Mouse (Mus musculus) midbrain, embryonic 15.5 days (tissue): ENCODE measurements around the gene Ryr3. TPM values are rescaled to one million over a fixed set of nuclear protein-coding genes. Genes with fewer than 3 reads are reported as not detected.
"Not testable (repeated sequence)": the region's sequence is repeated elsewhere in the genome, so short reads cannot be mapped to it uniquely, and the experiment has no call there.

Experiments used
- ATAC-seq: fragments of 200-750 bp; cut with Nextera tagmentation; replicated peaks from 2 replicates; pipeline ENCODE4 v1.8.0; 2017; ENCODE audit warnings: moderate TSS enrichment
- H3K27ac ChIP-seq: fragments of 300-500 bp; sonication (generic); 2 replicates; pipeline ENCODE4 v1.5.1; 2015; ENCODE audit warnings: mild to moderate bottlenecking, inconsistent platforms
- H3K27me3 ChIP-seq: fragments of 300-500 bp; sonication (generic); replicated peaks from 2 replicates; pipeline ENCODE4 v1.6.1; 2015; ENCODE audit warnings: inconsistent platforms
- H3K36me3 ChIP-seq: fragments of 300-500 bp; sonication (generic); replicated peaks from 2 replicates; pipeline ENCODE4 v1.6.1; 2015; ENCODE audit warnings: inconsistent platforms
- H3K4me1 ChIP-seq: fragments of 300-500 bp; sonication (generic); 2 replicates; pipeline ENCODE4 v1.6.1; 2015; ENCODE audit warnings: inconsistent platforms
- H3K4me2 ChIP-seq: fragments of 300-500 bp; sonication (generic); 2 replicates; pipeline ENCODE4 v1.6.1; 2015; ENCODE audit warnings: inconsistent platforms, mild to moderate bottlenecking, moderate library complexity
- H3K4me3 ChIP-seq: fragments of 300-500 bp; sonication (generic); 2 replicates; pipeline ENCODE4 v1.5.1; 2015; ENCODE audit warnings: mild to moderate bottlenecking, inconsistent platforms
- H3K9ac ChIP-seq: fragments of 300-500 bp; sonication (generic); 2 replicates; pipeline ENCODE4 v1.6.1; 2015; ENCODE audit warnings: mild to moderate bottlenecking, inconsistent platforms
- H3K9me3 ChIP-seq: fragments of 300-500 bp; sonication (generic); 2 replicates; pipeline ENCODE4 v1.6.1; 2016; ENCODE audit warnings: inconsistent platforms
- WGBS: fragments of 180-500 bp; shearing (Covaris S2); methylation state at CpG from one replicate; pipeline ENCODE4 v1.1.7; 2015; ENCODE audit warnings: mixed read lengths; 5-methylcytosine and 5-hydroxymethylcytosine counted together
- polyA plus RNA-seq: library from polyadenylated mRNA; unstranded; fragments of >200 nt; fragmentation: Nextera tagmentation; extraction: Ambion mirVana; gene quantifications from 2 replicates; pipeline ENCODE4 v1.2.1, GENCODE M21; 2015

Gene Ryr3
- polyA plus RNA-seq, 1 experiment from 2014 or later, result 6.0 TPM

DNA sequence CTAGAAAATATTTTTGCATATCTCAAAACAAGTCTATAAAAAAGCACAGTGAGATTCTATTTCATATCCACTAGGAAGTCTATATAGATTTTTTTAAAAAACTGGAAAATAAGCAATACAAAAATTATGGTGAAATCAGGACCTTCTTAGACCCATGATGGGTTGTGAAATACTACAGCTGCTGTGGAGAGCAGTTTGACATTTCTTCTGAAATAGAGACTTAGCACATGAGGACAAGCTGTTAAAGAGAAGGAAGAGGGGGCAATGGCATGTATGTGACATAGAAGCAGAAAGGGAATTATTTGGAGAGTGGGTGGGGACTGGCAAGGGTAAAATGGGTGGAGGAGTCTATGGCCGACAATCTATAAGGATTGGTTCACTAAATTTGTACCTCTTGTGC lies 124.1 kb downstream of the Ryr3 start:
- ATAC-seq, result no peak
- Histone ChIP-seq H3K36me3 (no peaks in the 10 kb centered on the region), H3K9ac (no peak overlapping the region), H3K9me3 (no peaks in the 10 kb centered on the region), H3K4me1 (no peaks in the 10 kb centered on the region), H3K4me2 (no peak overlapping the region), H3K27ac (no peak overlapping the region), H3K4me3 (no peak overlapping the region), H3K27me3 (no peaks in the 10 kb centered on the region)
- WGBS, result 94% methylated on average over 1 of the region's 1 CpGs

DNA sequence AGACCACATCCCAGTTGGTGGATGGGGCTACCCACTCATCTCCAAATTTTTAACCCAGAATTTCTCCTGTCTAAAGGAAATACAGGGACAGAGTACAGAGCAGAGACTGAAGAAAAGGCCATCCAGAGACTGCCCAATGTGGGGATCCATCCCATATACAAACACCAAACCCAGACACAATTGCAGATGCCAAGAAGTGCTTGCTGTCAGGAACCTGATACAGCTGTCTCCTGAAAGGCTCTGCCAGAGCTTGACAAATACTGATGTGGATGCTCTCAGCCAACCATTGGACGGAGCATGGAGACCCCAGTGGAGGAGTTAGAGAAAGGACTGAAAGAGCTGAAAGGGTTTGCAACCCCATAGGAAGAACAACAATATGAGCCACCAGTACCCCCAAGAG lies 125.6 kb downstream of the Ryr3 start:
- H3K4me1 ChIP-seq, ATAC-seq, H3K9me3 ChIP-seq, H3K27me3 ChIP-seq, H3K36me3 ChIP-seq, H3K9ac ChIP-seq, H3K4me2 ChIP-seq, H3K4me3 ChIP-seq, H3K27ac ChIP-seq: not testable (repeated sequence)
- 96% methylated on average over 1 of the region's 1 CpGs for WGBS

DNA sequence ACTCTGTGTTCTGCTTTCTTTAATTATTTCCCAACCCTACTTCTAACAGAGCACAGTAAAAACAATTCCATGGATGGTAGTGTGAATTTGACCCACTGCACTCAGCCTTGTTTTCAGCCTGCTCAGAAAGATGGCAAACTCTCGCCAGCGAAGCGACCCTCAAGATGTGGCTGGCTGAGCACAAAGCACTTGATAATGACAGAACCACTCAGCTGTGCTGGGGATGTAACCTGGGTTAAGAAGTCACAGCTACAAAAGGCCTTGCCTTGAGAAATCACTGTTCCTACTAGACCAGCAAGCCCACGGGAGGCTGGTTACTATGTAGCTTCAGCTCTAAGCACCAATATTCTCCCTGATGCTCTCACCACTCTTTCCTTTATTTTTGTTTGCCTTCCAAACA lies 140.5 kb downstream of the Ryr3 start:
- WGBS, result 62% methylated on average over 4 of the region's 4 CpGs
- H3K9me3 ChIP-seq, result no peaks in the 10 kb centered on the region
- no peak overlapping the region for H3K4me3 ChIP-seq
- no peak overlapping the region for H3K4me2 ChIP-seq
- no peak for ATAC-seq
- no peak overlapping the region for H3K9ac ChIP-seq
- no peaks in the 10 kb centered on the region for H3K36me3 ChIP-seq
- no peak overlapping the region for H3K27ac ChIP-seq
- H3K4me1 ChIP-seq, result no peaks in the 10 kb centered on the region
- H3K27me3 ChIP-seq, result no peaks in the 10 kb centered on the region

DNA sequence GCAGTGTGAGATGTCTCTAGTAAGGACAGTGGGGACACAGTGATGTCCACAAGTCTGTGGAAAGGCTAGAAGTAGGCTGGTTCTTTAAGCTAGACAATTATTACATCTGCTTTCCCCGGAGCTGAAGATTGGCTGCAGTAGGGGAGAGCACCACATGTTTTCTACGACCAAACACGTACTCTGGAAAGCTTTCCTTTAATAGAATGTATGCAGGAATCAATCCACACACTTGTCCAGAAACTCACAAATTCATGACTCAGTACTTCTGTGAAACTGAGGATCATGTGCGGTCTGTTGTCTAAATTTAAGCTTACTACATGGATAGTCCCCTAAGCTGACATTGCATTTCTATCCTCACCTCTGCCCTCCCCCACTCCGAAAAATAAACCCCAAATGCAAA lies 157.5 kb downstream of the Ryr3 start:
- H3K27me3 ChIP-seq, result no peaks in the 10 kb centered on the region
- H3K9ac ChIP-seq, result no peak overlapping the region
- no peak overlapping the region for H3K27ac ChIP-seq
- WGBS, result 88% methylated on average over 5 of the region's 5 CpGs
- H3K4me2 ChIP-seq, result no peak overlapping the region
- H3K9me3 ChIP-seq, result no peaks in the 10 kb centered on the region
- no peak overlapping the region for H3K4me3 ChIP-seq
- no peak for ATAC-seq
- H3K4me1 ChIP-seq, result no peaks in the 10 kb centered on the region
- no peaks in the 10 kb centered on the region for H3K36me3 ChIP-seq

DNA sequence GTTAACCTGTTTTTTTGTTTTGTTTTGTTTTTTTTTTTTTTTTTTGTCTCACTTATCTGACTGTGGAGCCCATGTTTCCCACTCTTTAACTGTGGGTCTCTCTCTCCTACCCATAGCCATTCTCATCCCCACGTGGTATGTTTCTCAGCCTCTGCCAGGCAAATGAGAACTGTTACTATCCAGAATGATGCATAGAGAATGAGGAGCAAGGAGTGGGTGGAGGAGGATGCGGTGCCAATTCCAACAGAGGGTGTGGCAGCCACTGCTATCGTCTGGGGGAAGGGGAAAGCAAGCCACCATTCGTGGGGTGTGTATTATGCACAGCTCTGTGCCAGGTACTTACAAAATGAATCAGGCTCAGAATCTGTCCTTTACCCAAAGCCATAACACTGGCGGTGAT lies 158.0 kb downstream of the Ryr3 start:
- no peak for ATAC-seq
- Histone ChIP-seq H3K4me2 (no peak overlapping the region), H3K27me3 (no peaks in the 10 kb centered on the region), H3K4me3 (no peak overlapping the region), H3K9me3 (no peaks in the 10 kb centered on the region), H3K4me1 (no peaks in the 10 kb centered on the region), H3K36me3 (no peaks in the 10 kb centered on the region), H3K27ac (no peak overlapping the region), H3K9ac (no peak overlapping the region)
- 79% methylated on average over 5 of the region's 5 CpGs for WGBS

DNA sequence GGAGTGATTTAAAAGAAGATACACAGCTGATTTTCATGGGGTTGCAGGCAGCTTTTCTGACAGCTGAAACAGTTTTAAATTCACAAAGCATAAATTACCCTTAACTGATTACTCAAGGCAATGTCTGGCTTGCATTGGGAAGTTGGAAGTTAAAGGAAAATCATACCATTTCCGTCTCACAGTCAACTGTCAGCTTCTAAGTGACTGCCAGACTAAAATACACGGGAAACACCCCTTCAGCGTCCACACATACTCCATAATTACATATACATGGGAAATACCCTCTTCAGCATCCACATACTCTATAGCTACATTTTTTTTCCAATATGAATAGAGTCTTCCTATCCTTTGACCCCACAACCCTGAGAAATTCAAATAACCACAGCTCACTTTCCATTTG lies 158.8 kb downstream of the Ryr3 start:
- Histone ChIP-seq H3K27me3 (no peaks in the 10 kb centered on the region), H3K9ac (no peak overlapping the region), H3K4me2 (no peak overlapping the region), H3K4me3 (no peak overlapping the region), H3K9me3 (no peaks in the 10 kb centered on the region), H3K4me1 (no peaks in the 10 kb centered on the region), H3K27ac (no peak overlapping the region), H3K36me3 (no peaks in the 10 kb centered on the region)
- ATAC-seq, result no peak
- 76% methylated on average over 3 of the region's 3 CpGs for WGBS

DNA sequence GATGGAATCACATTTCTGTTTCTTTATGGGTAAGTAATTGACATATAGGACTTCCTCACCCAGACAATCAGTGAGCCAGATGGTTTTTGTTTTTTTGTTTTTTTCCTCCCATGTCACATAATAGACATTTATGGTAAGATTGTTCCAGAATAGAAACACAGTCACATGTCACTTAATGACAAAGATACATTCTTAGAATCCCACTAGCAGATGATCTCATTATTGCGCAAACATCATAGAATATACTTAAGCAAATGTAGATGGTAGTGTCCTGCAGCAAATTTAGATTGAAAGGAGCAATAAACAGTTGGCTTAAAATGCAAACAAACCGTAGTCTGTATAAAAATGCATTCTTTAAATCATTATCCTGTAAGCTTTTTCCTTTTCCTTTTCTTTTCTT lies 161.3 kb downstream of the Ryr3 start:
- H3K27ac ChIP-seq, result no peak overlapping the region
- no peaks in the 10 kb centered on the region for H3K27me3 ChIP-seq
- no peaks in the 10 kb centered on the region for H3K36me3 ChIP-seq
- H3K4me1 ChIP-seq, result no peaks in the 10 kb centered on the region
- H3K4me3 ChIP-seq, result no peak overlapping the region
- no peak overlapping the region for H3K9ac ChIP-seq
- H3K9me3 ChIP-seq, result no peaks in the 10 kb centered on the region
- 87% methylated on average over 2 of the region's 2 CpGs for WGBS
- ATAC-seq, result no peak
- no peak overlapping the region for H3K4me2 ChIP-seq

DNA sequence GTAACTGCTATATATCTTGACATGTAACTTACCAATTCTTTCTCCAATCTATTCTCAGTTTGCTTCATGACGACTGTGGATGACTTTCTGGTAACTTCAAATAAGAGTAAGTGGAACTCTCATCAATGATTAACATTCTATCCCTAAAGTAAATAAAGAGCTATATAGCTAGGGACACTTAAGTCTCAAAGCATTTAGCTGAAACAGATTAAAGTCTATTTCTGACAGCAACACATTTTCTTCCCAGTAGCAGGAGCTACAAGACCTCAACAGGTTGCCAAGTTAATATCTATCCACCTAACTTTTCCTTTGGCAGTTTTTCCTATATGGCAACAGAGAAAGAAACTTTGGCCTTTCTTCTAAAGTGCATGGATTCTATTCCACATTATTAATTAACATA lies 167.1 kb downstream of the Ryr3 start:
- Histone ChIP-seq H3K36me3 (no peaks in the 10 kb centered on the region), H3K4me1 (no peaks in the 10 kb centered on the region), H3K4me2 (no peak overlapping the region), H3K4me3 (no peak overlapping the region), H3K27ac (no peak overlapping the region), H3K9me3 (no peaks in the 10 kb centered on the region), H3K9ac (no peak overlapping the region), H3K27me3 (no peaks in the 10 kb centered on the region)
- ATAC-seq, result no peak
- 83% methylated on average over 1 of the region's 1 CpGs for whole genome bisulfite sequencing

DNA sequence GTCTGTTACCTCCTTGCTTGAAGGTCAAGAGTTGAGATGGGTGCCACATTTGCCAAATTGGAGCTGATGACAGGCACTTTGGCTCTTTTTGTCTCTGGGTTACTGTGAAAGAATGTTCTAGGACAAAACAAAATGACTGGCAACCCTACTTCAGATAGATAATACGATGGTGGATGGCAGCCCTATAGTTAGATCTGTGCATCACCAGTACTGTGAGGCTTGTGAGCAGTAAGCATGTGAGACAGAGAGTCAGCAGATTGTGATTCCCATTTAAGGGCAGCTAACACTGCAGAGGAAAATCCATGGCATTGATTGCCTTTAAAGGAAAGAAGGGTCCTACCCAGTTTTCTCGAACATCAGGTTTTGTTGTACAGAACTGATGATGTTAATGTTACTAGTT lies 180.3 kb downstream of the Ryr3 start:
- no peak for ATAC-seq

DNA sequence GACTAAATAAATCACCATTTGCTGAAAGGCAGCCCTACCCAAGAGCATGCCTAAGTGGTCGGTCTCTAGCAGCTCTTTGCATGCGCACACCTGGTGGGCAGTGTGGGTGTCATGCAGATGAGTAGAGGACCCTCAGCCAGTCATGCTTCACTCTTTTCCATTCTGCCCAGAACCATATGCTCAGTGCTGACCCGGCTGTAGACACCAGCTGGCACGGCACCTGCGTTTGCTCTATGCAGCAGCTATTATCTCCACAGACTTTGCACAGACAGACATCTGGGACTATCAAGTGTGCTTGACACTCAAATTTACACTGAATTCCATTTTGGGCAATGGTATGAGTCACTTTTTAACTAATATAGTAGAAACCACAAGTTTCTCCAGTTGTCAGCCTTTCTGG lies 186.2 kb downstream of the Ryr3 start:
- H3K4me2 ChIP-seq, result no peak overlapping the region

More for the DNA sequence above, 180.3 kb downstream of the Ryr3 start:
- WGBS, result 95% methylated on average over 2 of the region's 2 CpGs
- no peak overlapping the region for H3K4me3 ChIP-seq
- no peaks in the 10 kb centered on the region for H3K36me3 ChIP-seq
- no peak overlapping the region for H3K27ac ChIP-seq
- no peaks in the 10 kb centered on the region for H3K4me1 ChIP-seq
- no peak overlapping the region for H3K9ac ChIP-seq
- H3K9me3 ChIP-seq, result no peaks in the 10 kb centered on the region
- no peaks in the 10 kb centered on the region for H3K27me3 ChIP-seq
- H3K4me2 ChIP-seq, result no peak overlapping the region

DNA sequence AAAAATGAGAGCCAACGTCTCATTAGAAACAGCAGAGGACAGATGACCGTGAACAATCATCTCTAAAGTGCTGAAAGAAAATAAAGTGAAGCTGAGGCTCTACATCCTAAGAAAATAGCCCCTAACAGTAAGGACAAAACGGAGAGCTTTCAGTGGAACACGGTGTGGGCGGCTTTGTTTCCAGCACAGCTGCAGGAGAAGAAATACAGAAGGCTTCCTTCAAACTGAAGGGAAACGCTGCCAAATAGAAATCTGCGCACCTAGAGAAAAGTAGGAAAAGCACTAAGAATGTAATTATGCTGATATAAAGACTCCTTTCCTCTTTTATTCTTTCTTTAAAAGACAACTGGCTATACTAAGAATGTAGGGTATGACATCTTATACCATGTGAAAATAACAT lies 197.0 kb downstream of the Ryr3 start:
- Histone ChIP-seq H3K4me2 (no peak overlapping the region), H3K27ac (no peak overlapping the region), H3K27me3 (no peaks in the 10 kb centered on the region), H3K9me3 (no peaks in the 10 kb centered on the region), H3K9ac (no peak overlapping the region), H3K36me3 (no peaks in the 10 kb centered on the region), H3K4me1 (no peaks in the 10 kb centered on the region), H3K4me3 (no peak overlapping the region)
- ATAC-seq, result no peak
- 63% methylated on average over 7 of the region's 7 CpGs for WGBS

More for the DNA sequence above, 186.2 kb downstream of the Ryr3 start:
- no peaks in the 10 kb centered on the region for H3K27me3 ChIP-seq
- no peaks in the 10 kb centered on the region for H3K36me3 ChIP-seq
- no peak overlapping the region for H3K9ac ChIP-seq
- no peak overlapping the region for H3K4me3 ChIP-seq
- 91% methylated on average over 5 of the region's 5 CpGs for WGBS
- no peak overlapping the region for H3K27ac ChIP-seq
- no peak for ATAC-seq
- H3K9me3 ChIP-seq, result no peaks in the 10 kb centered on the region
- no peaks in the 10 kb centered on the region for H3K4me1 ChIP-seq

DNA sequence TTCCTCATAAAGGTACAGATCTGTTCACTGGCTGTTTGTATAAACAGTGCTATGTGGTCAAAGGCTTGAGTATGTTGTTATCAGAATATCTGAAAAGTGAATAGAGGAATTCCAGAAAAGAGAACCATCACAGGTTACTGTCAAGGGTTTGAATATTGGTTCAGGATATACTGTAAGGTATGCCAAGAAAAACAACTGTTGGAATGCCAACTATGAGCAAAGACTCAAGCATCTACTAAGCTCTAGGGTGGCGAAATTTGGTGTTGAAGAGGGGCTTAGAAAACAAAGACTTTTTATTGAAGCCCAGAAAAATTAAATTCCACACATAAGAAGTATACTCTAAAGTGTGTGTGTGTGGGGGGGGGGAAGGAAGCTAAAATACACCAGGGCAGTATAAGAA lies 198.6 kb downstream of the Ryr3 start:
- H3K9ac ChIP-seq, result no peak overlapping the region
- no peak overlapping the region for H3K4me3 ChIP-seq
- no peaks in the 10 kb centered on the region for H3K4me1 ChIP-seq
- H3K27ac ChIP-seq, result no peak overlapping the region
- no peaks in the 10 kb centered on the region for H3K27me3 ChIP-seq
- no peaks in the 10 kb centered on the region for H3K36me3 ChIP-seq
- no peaks in the 10 kb centered on the region for H3K9me3 ChIP-seq
- no peak overlapping the region for H3K4me2 ChIP-seq
- ATAC-seq, result no peak
- WGBS, result 77% methylated on average over 1 of the region's 1 CpGs

DNA sequence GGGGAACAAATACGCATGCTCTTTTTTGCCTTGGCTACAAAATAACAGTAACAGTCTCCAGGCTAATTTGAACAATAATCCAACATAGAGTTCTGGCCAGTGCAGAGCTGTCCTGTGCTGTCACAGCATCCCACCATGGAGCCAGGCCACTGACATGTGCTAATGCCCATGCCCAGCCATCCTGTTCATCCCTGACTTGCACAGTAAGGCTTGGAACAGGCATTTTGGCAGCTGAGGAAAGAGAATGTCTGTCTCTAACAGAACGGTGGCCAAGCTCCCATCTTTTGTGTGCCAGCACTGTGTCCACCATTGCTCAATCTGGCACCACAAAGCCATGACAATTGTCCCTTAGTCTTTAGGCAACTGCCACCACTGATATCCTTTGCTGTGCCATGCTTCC lies 200.7 kb downstream of the Ryr3 start:
- H3K27me3 ChIP-seq, result no peaks in the 10 kb centered on the region
- no peak overlapping the region for H3K27ac ChIP-seq
- H3K9me3 ChIP-seq, result no peaks in the 10 kb centered on the region
- H3K9ac ChIP-seq, result no peak overlapping the region
- H3K4me2 ChIP-seq, result no peak overlapping the region
- no peaks in the 10 kb centered on the region for H3K4me1 ChIP-seq
- ATAC-seq, result 0 out of 2 replicates have a peak, but pooled peaks have one; percentile 37
- 76% methylated on average over 2 of the region's 2 CpGs for WGBS
- H3K4me3 ChIP-seq, result no peak overlapping the region
- H3K36me3 ChIP-seq, result no peaks in the 10 kb centered on the region
